13 mouse cellular contexts compared by ENCODE assay signal in the genomic region with DNA sequence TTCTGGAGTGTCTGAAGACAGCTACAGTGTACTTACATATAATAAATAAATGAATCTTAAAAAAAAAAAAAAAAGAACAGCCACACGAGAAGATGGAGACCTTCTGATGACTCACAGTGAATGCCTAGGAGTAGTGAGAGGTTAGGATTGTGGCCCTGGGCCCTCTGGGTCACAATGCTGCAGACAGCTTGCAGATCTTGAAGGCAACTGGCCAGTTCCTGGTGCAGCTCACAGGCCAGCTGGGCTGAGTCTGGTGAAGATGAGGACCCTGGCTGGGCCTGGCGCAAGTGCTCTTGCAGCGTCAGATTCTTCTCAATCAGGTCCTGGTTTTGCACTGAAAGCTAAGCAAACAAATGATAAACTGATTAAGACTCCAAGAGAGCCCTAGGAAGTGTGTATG.
"Had no signal": no experiment of that assay in that cellular context is flagged by ENCODE, and none has a peak within 500 bp of the region (broad histone marks: within the 10 kb centered on the region; RNA-seq: fewer than 3 reads in every experiment).

No protein-coding gene starts in this region.

- H3K4me3 ChIP-seq: layer of hippocampus, adult 2 months; limb, embryonic 15.5 days; liver, embryonic 13.5 days; lung, embryonic 15.5 days; midbrain, embryonic 12.5 days had no signal

- H3K27ac ChIP-seq: kidney, postnatal 0 days; layer of hippocampus, adult 2 months; limb, embryonic 15.5 days; liver, embryonic 13.5 days; lung, embryonic 15.5 days; midbrain, embryonic 12.5 days had no signal

- DNase-seq: kidney, adult 8-10 months; kidney, postnatal 4 days; liver, embryonic 13.5 days; liver, postnatal 0 days; right cerebral cortex, adult 18-20 months; right cerebral cortex, postnatal 25 days; thymus, adult 18-20 months; thymus, postnatal 14 days had no signal
